Mouse (Mus musculus): ENCODE data around the gene Ints6.

The Ints6 gene

DNA sequence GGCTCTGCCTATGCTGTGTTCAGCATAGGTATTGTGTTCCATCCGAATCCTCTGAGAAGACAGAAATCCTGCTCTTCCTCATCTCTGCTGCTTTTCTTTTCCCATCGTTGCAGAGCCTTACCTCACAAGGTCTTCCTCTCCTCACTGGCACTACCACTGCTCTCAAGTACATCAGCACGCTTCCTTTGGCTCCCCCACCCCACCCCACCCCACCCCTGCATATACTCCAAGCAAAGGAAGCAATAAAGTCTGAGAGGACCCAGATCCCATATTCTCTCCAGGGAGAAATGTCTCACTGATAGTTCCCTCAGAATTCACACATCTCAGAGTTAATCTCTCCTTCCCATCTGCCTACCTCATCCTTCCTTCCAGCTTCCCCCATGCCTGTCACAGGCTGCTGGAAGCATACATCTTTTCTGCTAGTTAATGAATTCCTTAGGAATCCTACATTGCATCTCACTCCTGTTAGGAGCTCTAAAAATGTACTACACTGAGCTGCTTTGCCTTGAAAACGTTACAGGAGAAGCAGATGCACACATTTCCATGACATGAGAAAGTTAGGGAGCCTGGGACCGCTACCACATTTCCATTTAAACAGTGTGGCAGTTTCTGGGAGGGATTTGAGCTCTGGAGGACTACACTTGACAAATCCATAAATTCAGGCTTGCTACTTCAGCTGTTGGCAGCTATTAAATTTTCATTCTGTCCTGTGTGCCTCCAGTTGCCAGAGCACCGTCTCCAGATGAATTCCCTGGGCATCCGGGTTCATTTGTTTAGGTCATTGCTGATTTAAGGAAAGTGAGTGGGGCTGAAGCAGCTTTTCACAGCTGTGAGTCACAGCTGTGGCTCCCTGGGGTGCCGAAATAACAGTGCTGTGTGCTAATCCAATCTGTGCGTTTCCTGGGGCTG lies 123.3 kb downstream of the Ints6 start:
- intact Hi-C loops (cut with DNase I), result no loop called here

DNA sequence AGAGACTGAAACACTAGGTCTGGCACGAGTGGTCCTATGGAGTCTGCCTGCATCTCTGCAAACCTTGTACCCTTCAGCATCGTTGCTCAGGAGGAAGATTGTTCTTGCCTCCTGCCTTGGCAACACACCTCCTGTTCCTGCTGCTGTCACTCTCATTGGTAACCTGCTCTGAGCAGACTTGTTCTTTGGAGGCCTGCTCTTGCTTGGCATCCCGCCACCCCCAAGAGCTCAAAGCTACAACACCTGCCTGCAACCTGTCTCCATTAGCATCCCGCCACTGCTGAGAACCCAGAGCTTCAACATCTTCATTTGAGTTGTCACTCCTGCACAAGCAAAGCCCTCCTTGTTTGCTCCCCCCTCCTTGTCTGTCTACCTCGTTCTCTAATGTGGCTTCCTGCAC lies 133.0 kb downstream of the Ints6 start:
- intact Hi-C loops (cut with DNase I), result no loop called here

Data from adrenal gland (tissue).